Mouse (Mus musculus) forebrain, embryonic 14.5 days (tissue): ENCODE measurements around the gene Phactr1. TPM values are rescaled to one million over a fixed set of nuclear protein-coding genes. Genes with fewer than 3 reads are reported as not detected.

Experiments
- ATAC-seq: fragments of 200-750 bp; cut with Nextera tagmentation; 2 replicates; pipeline ENCODE4 v1.8.0; 2017; ENCODE audit warnings: mild to moderate bottlenecking, moderate library complexity
- DNase-seq: peaks from one replicate; pipeline ENCODE4 v3.0.0-alpha.2; 2015; ENCODE audit warnings: low spot score
- H3K27ac ChIP-seq: fragments of 300-500 bp; sonication (generic); 2 replicates; pipeline ENCODE4 v1.5.1; 2014; ENCODE audit warnings: low read depth, mild to moderate bottlenecking, control low read depth, low read length, moderate library complexity
- H3K27me3 ChIP-seq: fragments of 300-500 bp; sonication (generic); replicated peaks from 2 replicates; pipeline ENCODE4 v1.6.1; 2014; ENCODE audit warnings: low read length, control low read depth, mixed read lengths; ENCODE audit not compliant: control insufficient read depth, insufficient read depth
- H3K36me3 ChIP-seq: fragments of 300-500 bp; sonication (generic); 2 replicates; pipeline ENCODE4 v1.6.1; 2014; ENCODE audit warnings: low read length, control low read depth; ENCODE audit not compliant: control insufficient read depth, insufficient read depth
- H3K4me1 ChIP-seq: fragments of 300-500 bp; sonication (generic); 2 replicates; pipeline ENCODE4 v1.6.1; 2014; ENCODE audit warnings: antibody characterized with exemption, low read length, control low read depth; ENCODE audit not compliant: control insufficient read depth, insufficient read depth
- H3K4me2 ChIP-seq: fragments of 300-500 bp; sonication (generic); 2 replicates; pipeline ENCODE4 v1.6.1; 2014; ENCODE audit warnings: mild to moderate bottlenecking, control low read depth, low read length
- H3K4me3 ChIP-seq: fragments of 300-500 bp; sonication (generic); 2 replicates; pipeline ENCODE4 v1.5.1; 2014; ENCODE audit warnings: low read depth, low read length, control low read depth
- H3K9ac ChIP-seq: fragments of 300-500 bp; sonication (generic); 2 replicates; pipeline ENCODE4 v1.6.1; 2014; ENCODE audit warnings: mild to moderate bottlenecking, low read length, control low read depth, moderate library complexity
- H3K9me3 ChIP-seq: fragments of 300-500 bp; sonication (generic); replicated peaks from 2 replicates; pipeline ENCODE4 v1.6.1; 2016; ENCODE audit warnings: low read length, control low read depth, mixed read lengths; ENCODE audit not compliant: control insufficient read depth
- WGBS: fragments of 180-500 bp; shearing (Covaris S2); extraction: QIAGEN DNeasy Blood & Tissue Kit; methylation state at CpG from one replicate; pipeline ENCODE4 v1.1.7; 2014; 5-methylcytosine and 5-hydroxymethylcytosine counted together
- polyA plus RNA-seq: library from polyadenylated mRNA; unstranded; fragments of >200 nt; fragmentation: Nextera tagmentation; extraction: Ambion mirVana; gene quantifications from 2 replicates; pipeline ENCODE4 v1.2.1, GENCODE M21; 2014

Gene Phactr1
- 47.3 and 56.1 TPM in 2 replicates for polyA plus RNA-seq

GRCm38 (mm10) chr13:42680391-42680994 is at the start of gene Phactr1:
Phactr1 (plus strand) TSS chr13:42680623.
- DNase-seq (peak; percentile 76), ATAC-seq (peak; percentile 76)
- Histone ChIP-seq H3K9me3 (no peaks in the 10 kb centered on the region), H3K36me3 (no peaks in the 10 kb centered on the region), H3K4me1 (peaks cover 17% of the 10 kb centered on the region), H3K4me3 (peak within 1 kb of the TSS; percentile 15), H3K9ac (peak within 1 kb of the TSS; percentile 4; the same call in 1 of the 2 replicates), H3K27me3 (no peaks in the 10 kb centered on the region), H3K27ac (no peak within 1 kb of the TSS), H3K4me2 (peak within 1 kb of the TSS; percentile 43)
- WGBS: 2% methylated on average over 11 of the region's 11 CpGs

GRCm38 (mm10) chr13:42634908-42635307 is 45.5 kb upstream of the Phactr1 start:
- H3K27ac ChIP-seq: no peak overlapping the region
- no peaks in the 10 kb centered on the region for H3K4me1 ChIP-seq
- H3K27me3 ChIP-seq: no peaks in the 10 kb centered on the region
- H3K36me3 ChIP-seq: no peaks in the 10 kb centered on the region
- H3K9ac ChIP-seq: no peak overlapping the region
- no peaks in the 10 kb centered on the region for H3K9me3 ChIP-seq
- no peak overlapping the region for H3K4me2 ChIP-seq
- H3K4me3 ChIP-seq: no peak overlapping the region
- ATAC-seq (no peak), DNase-seq (no peak)
- WGBS: 93% methylated on average over 2 of the region's 2 CpGs

GRCm38 (mm10) chr13:42650228-42650627 is 30.2 kb upstream of the Phactr1 start:
- H3K4me2 ChIP-seq: no peak overlapping the region
- WGBS: 62% methylated on average over 6 of the region's 6 CpGs

GRCm38 (mm10) chr13:42656643-42657315 is 23.6 kb upstream of the Phactr1 start:
- H3K4me3 ChIP-seq: no peak overlapping the region
- H3K4me2 ChIP-seq: no peak overlapping the region
- H3K9me3 ChIP-seq: no peaks in the 10 kb centered on the region
- DNase-seq (peak; percentile 87), ATAC-seq (peak; percentile 93)
- peak overlapping the region; percentile 10; the same call in 1 of the 2 replicates for H3K27ac ChIP-seq
- 0 out of 2 replicates have a peak, but pooled peaks cover 2% of the 10 kb centered on the region for H3K27me3 ChIP-seq
- no peak overlapping the region for H3K9ac ChIP-seq
- 6% methylated on average over 7 of the region's 7 CpGs for WGBS
- H3K36me3 ChIP-seq: no peaks in the 10 kb centered on the region
- peaks cover 23% of the 10 kb centered on the region for H3K4me1 ChIP-seq

More at GRCm38 (mm10) chr13:42650228-42650627, 30.2 kb upstream of the Phactr1 start:
- ATAC-seq (no peak), DNase-seq (no peak)
- H3K9ac ChIP-seq: no peak overlapping the region
- H3K9me3 ChIP-seq: no peaks in the 10 kb centered on the region
- no peaks in the 10 kb centered on the region for H3K36me3 ChIP-seq
- no peak overlapping the region for H3K27ac ChIP-seq
- H3K4me3 ChIP-seq: no peak overlapping the region
- H3K4me1 ChIP-seq: no peaks in the 10 kb centered on the region
- no peaks in the 10 kb centered on the region for H3K27me3 ChIP-seq

- peak; percentile 84; the same call in 1 of the 2 replicates for ATAC-seq
- Histone ChIP-seq H3K9me3 (no peaks in the 10 kb centered on the region), H3K36me3 (no peaks in the 10 kb centered on the region), H3K27me3 (no peaks in the 10 kb centered on the region), H3K4me2 (no peak overlapping the region), H3K27ac (peak overlapping the region; percentile 63; the same call in 1 of the 2 replicates), H3K9ac (no peak overlapping the region), H3K4me3 (no peak overlapping the region), H3K4me1 (no peaks in the 10 kb centered on the region; the same call in 1 of the 2 replicates)
- whole genome bisulfite sequencing: 63% methylated on average over 10 of the region's 10 CpGs
- peak; percentile 76 for DNase-seq
These were observed 8.7 kb upstream of the Phactr1 start for GRCm38 (mm10) chr13:42671651-42672290.

- H3K9ac ChIP-seq: 0 out of 2 replicates have a peak overlapping the region, but pooled peaks have one; percentile 4
- WGBS: 50% methylated on average over 9 of the region's 9 CpGs
- no peak overlapping the region for H3K27ac ChIP-seq
- H3K4me2 ChIP-seq: peak overlapping the region; percentile 43
- ATAC-seq (peak; percentile 49), DNase-seq (peak; percentile 54)
- H3K4me1 ChIP-seq: peaks cover 17% of the 10 kb centered on the region
- peak overlapping the region; percentile 15; the same call in 1 of the 2 replicates for H3K4me3 ChIP-seq
- H3K27me3 ChIP-seq: no peaks in the 10 kb centered on the region
- H3K9me3 ChIP-seq: no peaks in the 10 kb centered on the region
- H3K36me3 ChIP-seq: no peaks in the 10 kb centered on the region
These were observed 876 bp downstream of the Phactr1 start for GRCm38 (mm10) chr13:42681299-42681698.

GRCm38 (mm10) chr13:42684181-42684580 is 3.8 kb downstream of the Phactr1 start:
- Histone ChIP-seq H3K4me2 (no peak overlapping the region), H3K9me3 (no peaks in the 10 kb centered on the region), H3K4me1 (peaks cover 17% of the 10 kb centered on the region), H3K36me3 (no peaks in the 10 kb centered on the region), H3K9ac (no peak overlapping the region), H3K4me3 (no peak overlapping the region), H3K27me3 (no peaks in the 10 kb centered on the region), H3K27ac (no peak overlapping the region)
- DNase-seq (no peak), ATAC-seq (no peak)
- 95% methylated on average over 7 of the region's 7 CpGs for WGBS

GRCm38 (mm10) chr13:42692233-42692632 is 11.8 kb downstream of the Phactr1 start:
- no peaks in the 10 kb centered on the region for H3K36me3 ChIP-seq
- no peaks in the 10 kb centered on the region for H3K27me3 ChIP-seq
- WGBS: 87% methylated on average over 4 of the region's 4 CpGs
- DNase-seq (no peak), ATAC-seq (no peak)
- no peak overlapping the region for H3K4me3 ChIP-seq
- H3K4me2 ChIP-seq: no peak overlapping the region
- H3K4me1 ChIP-seq: no peaks in the 10 kb centered on the region
- no peak overlapping the region for H3K27ac ChIP-seq
- no peak overlapping the region for H3K9ac ChIP-seq
- no peaks in the 10 kb centered on the region for H3K9me3 ChIP-seq
